ENCODE assay signal across 8 mouse cellular contexts in the genomic region with DNA sequence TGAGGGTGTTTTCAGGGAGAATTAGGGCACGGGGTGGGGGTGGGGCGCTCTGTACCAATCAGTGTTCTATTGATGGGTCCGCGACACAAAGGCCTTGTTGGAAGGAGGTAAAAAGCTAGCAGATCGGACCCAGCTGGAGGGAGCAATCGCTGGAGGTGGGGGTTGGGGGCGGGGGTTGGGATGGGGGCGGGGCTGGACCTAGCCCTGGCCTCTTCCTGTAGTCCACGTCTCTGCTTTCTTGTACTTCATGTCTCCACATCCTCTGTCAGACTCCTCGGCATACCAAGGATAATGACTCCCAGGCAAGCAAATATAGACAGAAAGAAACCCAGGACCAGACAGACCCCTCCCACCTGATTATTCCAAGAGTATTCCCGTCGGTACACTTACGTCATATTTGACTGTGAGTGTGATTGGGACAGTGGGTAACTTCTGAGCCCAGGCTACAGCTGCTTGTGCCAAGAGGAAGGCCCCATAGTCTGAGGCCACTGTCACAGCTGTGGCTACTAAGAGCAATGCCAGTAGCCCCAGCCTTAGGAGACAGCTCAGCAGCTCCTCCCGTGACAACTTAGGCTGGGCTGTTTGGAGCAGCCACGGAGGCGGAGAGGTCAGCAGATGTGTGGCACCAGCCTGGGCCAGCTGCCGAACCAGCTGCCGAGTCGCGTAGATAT. TPM values are rescaled to one million over a fixed set of nuclear protein-coding genes. Genes with fewer than 3 reads are reported as not detected.
DNase-seq lines count a peak whose midpoint lies in the region; ATAC-seq lines count a peak whose summit lies in the region.

No protein-coding gene starts in this region.

- H3K27me3 ChIP-seq in embryonic facial prominence, embryonic 10.5 days (replicated peaks; ENCODE audit: low read depth, poor library complexity, severe bottlenecking) = no peaks in the 10 kb centered on the region
- no peaks in the 10 kb centered on the region for H3K27me3 ChIP-seq in midbrain, embryonic 15.5 days (replicated peaks)

- peak; percentile 72 for DNase-seq in gastrocnemius, postnatal 14 days
- DNase-seq in gastrocnemius, postnatal 4 days (ENCODE audit: low spot score in 2 of 2) = no peak
- DNase-seq in embryonic facial prominence, embryonic 10.5 days (ENCODE audit: low spot score) = peak; percentile 87
- peak; percentile 21 for DNase-seq in heart, postnatal 4 days
- DNase-seq in natural killer cell, adult 2 months (ENCODE audit: low spot score in 2 of 2) = no peak
- no peak for DNase-seq in right cerebral cortex, postnatal 36 days (ENCODE audit: low spot score in 2 of 2)
- no peak for DNase-seq in spleen, postnatal 10 days (ENCODE audit: low spot score in 2 of 2)

- intact Hi-C loops in gastrocnemius, postnatal 14 days (cut with DNase I; ENCODE audit: low total_unique reads) = no loop called here

- H3K27ac ChIP-seq in embryonic facial prominence, embryonic 10.5 days (replicated peaks) = peak overlapping the region; percentile 88
- H3K27ac ChIP-seq in midbrain, embryonic 15.5 days = no peak overlapping the region

- peaks cover 56% of the 10 kb centered on the region for H3K4me1 ChIP-seq in embryonic facial prominence, embryonic 10.5 days
- H3K4me1 ChIP-seq in midbrain, embryonic 15.5 days = peaks cover 14% of the 10 kb centered on the region

- no peaks in the 10 kb centered on the region for H3K36me3 ChIP-seq in embryonic facial prominence, embryonic 10.5 days (replicated peaks)
- H3K36me3 ChIP-seq in midbrain, embryonic 15.5 days (replicated peaks) = no peaks in the 10 kb centered on the region

- H3K4me3 ChIP-seq in embryonic facial prominence, embryonic 10.5 days = peak overlapping the region; percentile 35
- no peak overlapping the region for H3K4me3 ChIP-seq in midbrain, embryonic 15.5 days

- ATAC-seq in midbrain, embryonic 15.5 days (replicated peaks) = peak; percentile 66; the same call in 1 of the 2 replicates

- 26% methylated on average over 20 of the region's 20 CpGs for WGBS in embryonic facial prominence, embryonic 10.5 days
- 38% methylated on average over 20 of the region's 20 CpGs for WGBS in midbrain, embryonic 15.5 days

- no peak overlapping the region for H3K4me2 ChIP-seq in midbrain, embryonic 15.5 days

- no peaks in the 10 kb centered on the region for H3K9me3 ChIP-seq in embryonic facial prominence, embryonic 10.5 days
- no peaks in the 10 kb centered on the region for H3K9me3 ChIP-seq in midbrain, embryonic 15.5 days

- H3K9ac ChIP-seq in midbrain, embryonic 15.5 days = no peak overlapping the region

RNA-seq across cellular contexts. Expression of a gene that starts 3.2 kb away (rescaled TPM):
- total RNA-seq in gastrocnemius, postnatal 14 days (2021) = under 1 TPM; 0.11 to 0.18 TPM
- under 1 TPM in 1 of 2 experiments, not detected in 1; 0.10 TPM for total RNA-seq in gastrocnemius, postnatal 4 days (2021)
- 0.06 and 0.18 TPM in 2 replicates for polyA plus RNA-seq in embryonic facial prominence, embryonic 10.5 days (2016; fragmentation: Nextera tagmentation; extraction: Ambion mirVana)
- total RNA-seq in heart, postnatal 4 days (2021) = not detected
- not detected in 2 replicates for polyA plus RNA-seq in midbrain, embryonic 15.5 days (2015; fragmentation: Nextera tagmentation; extraction: Ambion mirVana)

RNA-seq across cellular contexts. Expression of a gene that starts 8.9 kb away (rescaled TPM):
- total RNA-seq in gastrocnemius, postnatal 14 days (2021) = 1 to 10 TPM; 2.2 to 2.3 TPM
- 1 to 10 TPM; 5.3 to 6.0 TPM for total RNA-seq in gastrocnemius, postnatal 4 days (2021)
- 20.8 and 21.6 TPM in 2 replicates for polyA plus RNA-seq in embryonic facial prominence, embryonic 10.5 days (2016; fragmentation: Nextera tagmentation; extraction: Ambion mirVana)
- total RNA-seq in heart, postnatal 4 days (2021) = 1 to 10 TPM; 4.0 to 4.6 TPM
- 10.1 and 10.3 TPM in 2 replicates for polyA plus RNA-seq in midbrain, embryonic 15.5 days (2015; fragmentation: Nextera tagmentation; extraction: Ambion mirVana)

RNA-seq across cellular contexts. Expression of a gene that starts 28.4 kb away (rescaled TPM):
- under 1 TPM in 1 of 2 experiments, not detected in 1; 0.08 TPM for total RNA-seq in gastrocnemius, postnatal 14 days (2021)
- total RNA-seq in gastrocnemius, postnatal 4 days (2021) = under 1 TPM in 1 of 2 experiments, not detected in 1; 0.29 TPM
- 3.0 and 3.2 TPM in 2 replicates for polyA plus RNA-seq in embryonic facial prominence, embryonic 10.5 days (2016; fragmentation: Nextera tagmentation; extraction: Ambion mirVana)
- not detected for total RNA-seq in heart, postnatal 4 days (2021)
- 8.5 and 10.9 TPM in 2 replicates for polyA plus RNA-seq in midbrain, embryonic 15.5 days (2015; fragmentation: Nextera tagmentation; extraction: Ambion mirVana)

Comparison
In these comparisons a context has a peak if more than half of its experiments do, and no peak if none do; other contexts are left out.
1. DNase-seq: peak in gastrocnemius, postnatal 14 days (single experiment), embryonic facial prominence, embryonic 10.5 days (single experiment) and heart, postnatal 4 days (single experiment); none in gastrocnemius, postnatal 4 days (0 of 2), natural killer cell, adult 2 months (0 of 2), right cerebral cortex, postnatal 36 days (0 of 2) and spleen, postnatal 10 days (0 of 2).